Mouse (Mus musculus) myocyte (in vitro differentiated cells): ENCODE results near the gene Mylip. TPM values are rescaled to one million over a fixed set of nuclear protein-coding genes. Genes with fewer than 3 reads are reported as not detected.
A peak's percentile ranks its signal among the peaks of the same experiment; 100 is the strongest.

ENCODE experiments used
- H3K27me3 ChIP-seq: one replicate; pipeline ENCODE4 v1.6.1; 2011; ENCODE audit not compliant: control insufficient read depth, insufficient read depth, insufficient read length
- H3K36me3 ChIP-seq: one replicate; pipeline ENCODE4 v1.6.1; 2011; ENCODE audit not compliant: control insufficient read depth, insufficient read depth
- H3K4me2 ChIP-seq: one replicate; pipeline ENCODE4 v1.6.1; 2011; ENCODE audit warnings: low read depth, control low read depth
- H3K4me3 ChIP-seq: one replicate; pipeline ENCODE4 v1.5.1; 2011; ENCODE audit warnings: mild to moderate bottlenecking, control low read depth, moderate library complexity
- H3K79me2 ChIP-seq: one replicate; pipeline ENCODE4 v1.6.1; 2011; ENCODE audit not compliant: control insufficient read depth, insufficient read depth
- H3ac ChIP-seq: one replicate; pipeline ENCODE4 v1.6.1; 2011; ENCODE audit not compliant: control insufficient read depth, insufficient read length
- CEBPB ChIP-seq: IDR thresholded peaks from 2 replicates; pipeline ENCODE4 v1.6.1; 2011; ENCODE audit warnings: mild to moderate bottlenecking, moderate library complexity; ENCODE audit not compliant: poor library complexity, insufficient read depth, severe bottlenecking
- E2F4 ChIP-seq: IDR thresholded peaks from one replicate; pipeline ENCODE4 v1.6.1; 2011; ENCODE audit warnings: mild to moderate bottlenecking, control low read depth, moderate library complexity; ENCODE audit not compliant: insufficient read depth
- MAX ChIP-seq: IDR thresholded peaks from one replicate; pipeline ENCODE4 v1.6.1; 2011; ENCODE audit warnings: low read depth, mild to moderate bottlenecking, control low read depth
- MYOD1 ChIP-seq, 3 experiments: IDR thresholded peaks; one replicate each; pipeline ENCODE4 v1.6.1; 2011; ENCODE audit warnings: control low read depth in 2 of 3, low read depth in 2 of 3, mild to moderate bottlenecking in 2 of 3, moderate library complexity in 1 of 3; ENCODE audit not compliant: insufficient read length in 2 of 3, control insufficient read depth in 1 of 3
- MYOG ChIP-seq, 3 experiments: IDR thresholded peaks; one replicate each; pipeline ENCODE4 v1.6.1; 2011; ENCODE audit warnings: control low read depth in 2 of 3, low read depth in 2 of 3, mild to moderate bottlenecking in 2 of 3; ENCODE audit not compliant: insufficient read length in 2 of 3, control insufficient read depth in 1 of 3, insufficient read depth in 1 of 3
- POLR2A ChIP-seq: IDR thresholded peaks from one replicate; pipeline ENCODE4 v1.6.1; 2011; ENCODE audit warnings: low read depth, mild to moderate bottlenecking, control low read depth, moderate library complexity; ENCODE audit not compliant: insufficient read length
- POLR2AphosphoS2 ChIP-seq: IDR thresholded peaks from one replicate; pipeline ENCODE4 v1.6.1; 2011; ENCODE audit warnings: low read depth, control low read depth; ENCODE audit not compliant: insufficient read length
- REST ChIP-seq: IDR thresholded peaks from one replicate; pipeline ENCODE4 v1.6.1; 2011; ENCODE audit warnings: mild to moderate bottlenecking, control low read depth, moderate library complexity; ENCODE audit not compliant: insufficient read depth, insufficient read length
- SRF ChIP-seq: IDR thresholded peaks from one replicate; pipeline ENCODE4 v1.6.1; 2011; ENCODE audit warnings: low read depth; ENCODE audit not compliant: control insufficient read depth, insufficient read length
- TCF12 ChIP-seq: IDR thresholded peaks from one replicate; pipeline ENCODE4 v1.6.1; 2011; ENCODE audit warnings: mild to moderate bottlenecking, control low read depth; ENCODE audit not compliant: poor library complexity, insufficient read depth, severe bottlenecking
- TCF3 ChIP-seq: IDR thresholded peaks from one replicate; pipeline ENCODE4 v1.6.1; 2011; ENCODE audit warnings: low read depth, control low read depth; ENCODE audit not compliant: insufficient read length
- USF1 ChIP-seq: IDR thresholded peaks from one replicate; pipeline ENCODE4 v1.6.1; 2011; ENCODE audit warnings: low read depth, mild to moderate bottlenecking, control low read depth, moderate library complexity
- polyA plus RNA-seq: library from polyadenylated mRNA; unstranded; fragments of >200 nt; fragmentation: generic; extraction: Trizol; gene quantifications from one replicate; pipeline ENCODE4 v1.2.1, GENCODE M21; 2012; ENCODE audit warnings: missing spikeins

The Mylip gene
- polyA plus RNA-seq, 1 experiment: 8.3 TPM

DNA sequence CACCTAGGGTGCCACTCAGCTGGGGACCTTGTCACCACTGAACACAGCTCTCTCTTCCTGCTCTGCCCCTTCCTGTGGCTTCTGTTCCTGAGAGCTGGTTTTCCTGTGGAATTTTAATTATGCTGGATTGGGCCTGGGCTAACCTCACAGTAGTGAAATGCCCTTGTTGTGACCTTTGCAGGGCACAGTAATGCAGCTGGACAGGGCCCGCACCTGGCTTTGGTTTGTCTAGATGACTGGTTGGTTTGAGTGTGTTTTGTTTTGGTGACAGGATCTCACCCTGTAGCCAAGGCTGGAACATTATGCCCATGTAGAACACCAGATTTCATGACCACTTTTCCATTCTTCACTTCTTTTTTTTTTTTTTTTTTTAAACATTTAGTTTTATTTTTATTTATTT is 57.1 kb downstream of the Mylip start:
- H3K36me3 ChIP-seq: no peaks in the 10 kb centered on the region
- no peak overlapping the region for H3K4me3 ChIP-seq
- no peak overlapping the region for H3K4me2 ChIP-seq
- H3K79me2 ChIP-seq: no peaks in the 10 kb centered on the region
- TF ChIP-seq TCF3: no peak
- peak in 1 of 3 experiments; percentile 57 for TF ChIP-seq MYOG (IDR thresholded peaks at IDR 0.05; ENCODE audit: control insufficient read depth in 1 of 3, insufficient read depth in 1 of 3, insufficient read length in 2 of 3, low read depth in 2 of 3)
- no peak for TF ChIP-seq CEBPB
- peak in 2 of 3 experiments; percentile 75 to 78 for TF ChIP-seq MYOD1 (IDR thresholded peaks at IDR 0.05; ENCODE audit: control insufficient read depth in 1 of 3, insufficient read length in 2 of 3, low read depth in 2 of 3)
- H3K27me3 ChIP-seq: no peaks in the 10 kb centered on the region
- H3ac ChIP-seq: no peak overlapping the region

DNA sequence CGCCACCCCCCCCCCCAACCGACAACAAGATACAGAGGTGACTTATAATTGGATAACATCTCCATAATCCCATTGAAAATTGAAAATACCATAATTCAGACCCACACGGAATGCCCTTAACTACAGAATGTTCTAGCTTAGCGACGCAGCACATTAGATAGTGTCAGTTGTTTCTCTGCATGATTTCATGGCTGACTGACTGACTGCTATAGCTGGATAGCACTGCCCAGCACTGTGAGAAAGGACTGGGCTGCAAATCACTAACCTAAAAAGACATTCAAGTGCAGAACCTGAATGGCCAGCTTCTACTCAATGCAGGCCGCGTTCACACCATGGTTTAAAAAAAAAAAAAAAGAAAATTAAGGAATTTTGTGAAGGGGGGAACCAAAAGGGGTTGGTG is 62.9 kb downstream of the Mylip start:
- Histone ChIP-seq H3K79me2 (no peaks in the 10 kb centered on the region), H3K4me3 (no peak overlapping the region), H3ac (no peak overlapping the region), H3K27me3 (no peaks in the 10 kb centered on the region), H3K36me3 (no peaks in the 10 kb centered on the region), H3K4me2 (no peak overlapping the region)
- TF ChIP-seq POLR2A (no peak), MYOD1 (IDR thresholded peaks at IDR 0.05; ENCODE audit: control insufficient read depth in 1 of 3, insufficient read length in 2 of 3, low read depth in 2 of 3) (no peak), MAX (no peak)

DNA sequence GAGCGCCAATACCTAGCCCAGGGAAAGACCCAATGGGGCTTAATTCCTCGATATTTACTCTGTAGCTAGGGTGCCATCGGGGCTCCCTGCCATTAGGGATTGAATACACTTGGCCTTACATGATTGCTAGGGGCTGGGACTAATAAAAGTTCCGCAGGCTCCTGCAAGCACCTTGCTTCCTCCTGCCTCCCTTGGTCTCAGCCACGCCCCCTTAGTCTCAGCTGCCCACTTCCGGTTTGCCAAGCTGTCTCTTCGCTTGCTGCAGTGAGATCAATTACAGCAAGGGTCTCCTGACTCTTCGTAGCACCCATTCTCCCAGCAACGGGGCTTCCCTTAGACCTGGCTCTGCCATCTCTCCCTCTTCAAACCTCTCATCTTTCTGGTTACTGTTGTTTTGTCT is 63.5 kb downstream of the Mylip start:
- H3K36me3 ChIP-seq: no peaks in the 10 kb centered on the region
- H3K4me2 ChIP-seq: no peak overlapping the region
- TF ChIP-seq TCF3 (no peak), POLR2A (no peak), REST (no peak), MYOD1 (IDR thresholded peaks at IDR 0.05; ENCODE audit: control insufficient read depth in 1 of 3, insufficient read length in 2 of 3, low read depth in 2 of 3) (no peak), CEBPB (no peak), POLR2AphosphoS2 (no peak), SRF (no peak), TCF12 (no peak), USF1 (no peak), E2F4 (no peak), MYOG (IDR thresholded peaks at IDR 0.05; ENCODE audit: control insufficient read depth in 1 of 3, insufficient read depth in 1 of 3, insufficient read length in 2 of 3, low read depth in 2 of 3) (no peak), MAX (no peak)
- no peaks in the 10 kb centered on the region for H3K79me2 ChIP-seq
- H3K4me3 ChIP-seq: no peak overlapping the region
- no peaks in the 10 kb centered on the region for H3K27me3 ChIP-seq
- no peak overlapping the region for H3ac ChIP-seq

DNA sequence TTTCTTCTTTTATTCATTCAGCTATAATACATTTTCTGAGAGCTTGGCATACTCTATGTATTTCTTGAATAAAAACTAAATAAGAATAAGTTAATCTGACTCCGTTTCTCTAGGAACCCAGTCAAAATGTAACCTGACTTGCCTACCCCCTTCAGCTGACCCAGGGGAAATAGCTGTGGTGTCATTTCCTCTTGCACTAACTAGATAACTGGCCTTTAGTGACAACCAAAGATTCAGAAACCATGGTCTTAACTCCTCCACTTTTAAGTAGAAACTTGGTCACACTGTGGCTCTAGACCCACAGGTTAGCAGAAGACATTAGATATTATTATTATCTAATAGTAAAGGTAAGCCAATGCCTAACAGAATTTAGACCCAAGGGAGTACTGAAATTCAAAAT is 64.5 kb downstream of the Mylip start:
- Histone ChIP-seq H3K4me3 (no peak overlapping the region), H3K79me2 (no peaks in the 10 kb centered on the region), H3K4me2 (no peak overlapping the region), H3ac (no peak overlapping the region), H3K36me3 (no peaks in the 10 kb centered on the region), H3K27me3 (no peaks in the 10 kb centered on the region)
- no peak for TF ChIP-seq MYOD1 (IDR thresholded peaks at IDR 0.05; ENCODE audit: control insufficient read depth in 1 of 3, insufficient read length in 2 of 3, low read depth in 2 of 3)
- TF ChIP-seq CEBPB: no peak
- no peak for TF ChIP-seq E2F4
- no peak for TF ChIP-seq USF1
- TF ChIP-seq TCF12: no peak
- TF ChIP-seq POLR2A: no peak
- TF ChIP-seq POLR2AphosphoS2: no peak
- no peak for TF ChIP-seq MYOG (IDR thresholded peaks at IDR 0.05; ENCODE audit: control insufficient read depth in 1 of 3, insufficient read depth in 1 of 3, insufficient read length in 2 of 3, low read depth in 2 of 3)
- TF ChIP-seq SRF: no peak
- no peak for TF ChIP-seq REST
- no peak for TF ChIP-seq MAX
- TF ChIP-seq TCF3: no peak

DNA sequence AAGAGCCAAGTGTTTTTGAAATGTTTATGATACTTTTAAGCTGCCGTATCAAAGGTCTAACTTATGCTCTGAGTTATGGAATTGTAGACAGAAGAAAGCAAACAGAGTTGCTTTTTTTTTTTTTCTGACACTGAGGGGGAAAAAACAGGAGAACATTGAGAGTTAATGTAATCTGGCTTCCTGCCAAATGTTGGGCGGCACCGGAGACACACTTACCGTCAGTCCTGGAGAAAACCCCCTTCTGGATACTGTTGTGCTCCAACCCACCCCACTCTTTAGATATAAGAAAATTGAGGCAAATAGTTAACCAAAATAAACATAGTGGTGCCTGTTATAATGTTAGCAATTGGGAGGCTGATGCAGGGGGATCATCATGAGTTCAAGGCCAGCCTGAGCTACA is 65.1 kb downstream of the Mylip start:
- Histone ChIP-seq H3K4me2 (no peak overlapping the region), H3ac (no peak overlapping the region), H3K79me2 (no peaks in the 10 kb centered on the region), H3K4me3 (no peak overlapping the region), H3K36me3 (no peaks in the 10 kb centered on the region), H3K27me3 (no peaks in the 10 kb centered on the region)
- TF ChIP-seq POLR2AphosphoS2 (no peak), MYOG (IDR thresholded peaks at IDR 0.05; ENCODE audit: control insufficient read depth in 1 of 3, insufficient read depth in 1 of 3, insufficient read length in 2 of 3, low read depth in 2 of 3) (no peak), TCF3 (no peak), CEBPB (no peak), USF1 (no peak), E2F4 (no peak), POLR2A (no peak), MAX (no peak), MYOD1 (IDR thresholded peaks at IDR 0.05; ENCODE audit: control insufficient read depth in 1 of 3, insufficient read length in 2 of 3, low read depth in 2 of 3) (no peak), REST (no peak), SRF (no peak), TCF12 (no peak)
